Mouse (Mus musculus): ENCODE measurements around the gene Smim9. TPM values are rescaled to one million over a fixed set of nuclear protein-coding genes. Genes with fewer than 3 reads are reported as not detected.

Gene Smim9
- polyA plus RNA-seq, 1 experiment from 2014 or later: not detected

DNA sequence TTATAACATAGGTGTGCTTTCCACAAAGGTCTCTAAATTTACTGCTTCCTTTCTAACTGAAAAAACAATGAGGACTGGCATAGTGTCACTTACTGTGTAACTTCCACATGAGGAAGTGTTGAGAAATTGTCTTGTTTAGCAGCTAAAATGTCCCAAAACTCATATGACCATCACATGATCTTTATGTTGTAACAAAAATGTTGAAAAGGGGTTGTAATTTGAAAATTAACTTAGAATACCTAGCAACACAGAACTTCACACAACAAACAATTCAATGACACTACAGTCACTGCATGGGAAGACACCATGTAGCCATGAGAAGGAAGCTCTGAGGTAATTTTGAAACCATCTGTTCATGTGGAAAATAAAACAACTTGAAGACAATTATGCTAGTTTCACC lies 36.7 kb downstream of the Smim9 start:
- ATAC-seq (ENCODE audit: insufficient number of reproducible peaks, low FRiP score, low TSS enrichment, low read depth): no peak
- Histone ChIP-seq H3K4me1 (no peaks in the 10 kb centered on the region), H3K9ac (no peak overlapping the region), H3K9me3 (no peaks in the 10 kb centered on the region), H3K4me3 (no peak overlapping the region), H3K27me3 (no peaks in the 10 kb centered on the region), H3K36me3 (peaks cover 6% of the 10 kb centered on the region; the same call in 1 of the 2 replicates), H3K4me2 (no peak overlapping the region), H3K27ac (no peak overlapping the region)

DNA sequence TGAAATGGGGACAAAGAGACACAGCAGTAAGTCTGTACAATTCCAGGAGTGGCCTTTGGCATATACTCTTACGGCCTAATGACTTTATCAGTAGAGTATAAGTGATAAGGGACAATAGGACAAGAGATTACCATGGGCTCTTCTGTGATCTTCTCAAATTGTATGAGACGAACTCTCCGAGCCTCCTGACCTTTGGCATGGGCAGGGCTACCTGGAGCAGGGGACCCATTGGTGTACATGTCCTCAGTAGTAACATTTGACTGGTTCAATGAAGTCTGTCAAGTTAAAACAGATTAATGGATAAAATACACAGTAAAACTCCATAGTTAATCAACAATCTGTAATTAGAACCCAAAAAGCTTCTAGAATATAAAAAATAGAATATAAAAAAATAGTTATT lies 38.0 kb downstream of the Smim9 start:
- H3K36me3 ChIP-seq: peaks cover 8% of the 10 kb centered on the region; the same call in 1 of the 2 replicates
- no peaks in the 10 kb centered on the region for H3K9me3 ChIP-seq
- ATAC-seq (ENCODE audit: insufficient number of reproducible peaks, low FRiP score, low TSS enrichment, low read depth): no peak
- WGBS: 95% methylated on average over 3 of the region's 3 CpGs
- no peaks in the 10 kb centered on the region for H3K4me1 ChIP-seq
- no peak overlapping the region for H3K4me2 ChIP-seq
- H3K27me3 ChIP-seq: no peaks in the 10 kb centered on the region
- H3K27ac ChIP-seq: no peak overlapping the region
- H3K4me3 ChIP-seq: no peak overlapping the region
- H3K9ac ChIP-seq: no peak overlapping the region

DNA sequence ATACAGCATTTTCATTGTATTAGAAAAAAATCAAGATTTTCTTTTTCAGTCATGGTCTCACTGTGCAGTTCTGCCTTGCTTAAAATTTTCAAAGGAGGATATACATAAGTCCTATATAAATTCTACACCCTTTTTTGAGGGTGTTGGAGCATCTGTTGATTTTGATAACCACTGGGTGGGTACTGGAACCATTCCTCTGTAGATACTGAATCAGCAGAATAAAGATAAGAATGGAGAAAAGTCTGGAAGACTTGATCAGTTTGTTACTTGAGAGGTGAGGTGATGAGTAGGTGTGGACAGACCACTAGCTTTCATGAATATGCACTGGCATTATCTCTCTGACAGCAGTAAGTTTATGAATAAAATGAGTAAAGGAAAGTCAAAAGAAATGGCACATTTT lies 48.0 kb downstream of the Smim9 start:
- Histone ChIP-seq H3K9me3 (no peaks in the 10 kb centered on the region), H3K27ac (no peak overlapping the region), H3K9ac (no peak overlapping the region), H3K4me2 (no peak overlapping the region), H3K27me3 (no peaks in the 10 kb centered on the region), H3K4me1 (no peaks in the 10 kb centered on the region), H3K4me3 (no peak overlapping the region), H3K36me3 (peaks cover 16% of the 10 kb centered on the region)
- ATAC-seq (ENCODE audit: insufficient number of reproducible peaks, low FRiP score, low TSS enrichment, low read depth): no peak

DNA sequence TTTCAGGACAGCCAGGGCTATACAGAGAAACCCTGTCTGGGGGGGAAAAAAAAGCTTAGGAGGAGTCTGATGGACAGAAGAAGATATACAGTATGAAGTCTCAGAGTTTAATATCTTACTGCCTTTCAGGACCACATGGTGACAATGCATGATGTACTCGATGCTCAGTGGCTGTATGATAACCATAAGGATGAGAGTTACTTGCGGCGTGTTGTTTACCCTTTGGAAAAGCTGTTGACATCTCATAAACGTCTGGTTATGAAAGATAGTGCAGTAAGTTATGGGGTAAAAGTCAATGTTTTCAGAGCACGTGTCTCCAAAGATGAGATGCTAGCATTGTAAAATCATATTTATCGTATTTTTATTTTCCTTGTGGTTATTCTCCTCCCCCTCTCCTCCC lies 61.3 kb downstream of the Smim9 start:
- H3K9ac ChIP-seq: no peak overlapping the region
- H3K4me2 ChIP-seq: no peak overlapping the region
- no peak overlapping the region for H3K4me3 ChIP-seq
- H3K9me3 ChIP-seq: no peaks in the 10 kb centered on the region
- ATAC-seq (ENCODE audit: insufficient number of reproducible peaks, low FRiP score, low TSS enrichment, low read depth): no peak
- no peaks in the 10 kb centered on the region for H3K4me1 ChIP-seq
- 89% methylated on average over 6 of the region's 6 CpGs for WGBS
- H3K36me3 ChIP-seq: peaks cover 36% of the 10 kb centered on the region
- H3K27ac ChIP-seq: no peak overlapping the region
- H3K27me3 ChIP-seq: no peaks in the 10 kb centered on the region

DNA sequence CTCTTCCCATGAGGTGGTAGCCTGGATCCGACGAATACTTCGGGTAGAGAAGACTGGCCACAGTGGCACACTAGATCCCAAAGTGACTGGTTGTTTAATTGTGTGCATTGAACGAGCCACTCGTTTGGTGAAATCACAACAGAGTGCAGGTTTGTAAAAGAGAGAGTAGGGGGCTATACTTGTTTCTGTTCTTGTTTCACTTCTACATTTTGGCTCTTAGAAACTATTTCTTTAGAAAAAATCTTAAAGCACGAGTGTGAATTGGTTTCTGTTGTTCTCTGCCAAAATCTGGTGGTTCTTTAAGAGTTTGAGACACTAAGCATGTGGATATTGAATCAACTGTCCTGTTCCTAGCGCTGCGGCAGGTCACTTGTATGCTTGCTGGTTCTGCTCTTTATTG lies 64.8 kb downstream of the Smim9 start:
- H3K4me3 ChIP-seq: no peak overlapping the region
- no peak overlapping the region for H3K4me2 ChIP-seq
- no peak for ATAC-seq (ENCODE audit: insufficient number of reproducible peaks, low FRiP score, low TSS enrichment, low read depth)
- no peaks in the 10 kb centered on the region for H3K27me3 ChIP-seq
- H3K9me3 ChIP-seq: no peaks in the 10 kb centered on the region
- WGBS: 83% methylated on average over 8 of the region's 8 CpGs
- H3K36me3 ChIP-seq: 0 out of 2 replicates have a peak, but pooled peaks cover 14% of the 10 kb centered on the region
- H3K4me1 ChIP-seq: no peaks in the 10 kb centered on the region
- H3K9ac ChIP-seq: no peak overlapping the region
- H3K27ac ChIP-seq: no peak overlapping the region

DNA sequence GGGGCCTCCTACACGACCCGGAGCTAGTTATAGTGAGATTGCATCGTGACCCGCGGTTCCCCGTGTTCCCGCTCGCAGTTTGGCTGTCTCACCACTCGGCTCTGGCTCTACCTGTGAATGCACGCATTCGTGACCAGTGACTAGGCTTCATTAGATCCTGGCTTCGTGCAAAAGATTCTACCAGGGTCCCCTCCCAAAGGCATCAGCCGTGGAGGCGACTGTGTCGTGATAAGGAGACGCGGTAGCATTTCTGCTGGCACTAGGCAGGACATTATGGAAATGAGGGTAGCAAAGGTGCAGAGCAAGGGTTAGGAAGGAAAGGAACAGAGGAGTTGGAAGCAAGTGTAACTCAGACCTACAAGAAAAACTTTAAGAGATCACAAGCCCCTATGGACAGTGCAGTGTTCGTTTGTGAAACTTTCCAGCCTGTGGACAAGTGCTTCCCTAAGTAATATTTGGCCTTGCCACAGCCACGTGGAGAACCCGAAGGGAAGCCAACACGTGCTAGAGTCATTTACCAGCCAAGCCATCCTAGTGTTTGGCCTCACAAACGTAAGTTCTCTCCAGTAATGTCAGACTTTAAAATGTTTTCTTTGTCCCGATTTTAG lies 67.3 kb downstream of the Smim9 start:
- WGBS: 24% methylated on average over 23 of the region's 23 CpGs
- H3K9ac ChIP-seq: peak overlapping the region; percentile 58
- no peaks in the 10 kb centered on the region for H3K9me3 ChIP-seq
- peak overlapping the region; percentile 50 for H3K4me2 ChIP-seq
- peak overlapping the region; percentile 77 for H3K27ac ChIP-seq
- H3K4me1 ChIP-seq: no peaks in the 10 kb centered on the region
- H3K4me3 ChIP-seq: peak overlapping the region; percentile 54
- no peaks in the 10 kb centered on the region for H3K27me3 ChIP-seq
- ATAC-seq (ENCODE audit: insufficient number of reproducible peaks, low FRiP score, low TSS enrichment, low read depth): no peak
- 0 out of 2 replicates have a peak, but pooled peaks cover 4% of the 10 kb centered on the region for H3K36me3 ChIP-seq

Other genes starting within 250 kb of the Smim9 start
- gene Gab3, start 78.3 kb downstream of the Smim9 start, polyA plus RNA-seq (2015; fragmentation: Nextera tagmentation; extraction: Ambion mirVana): 3.5 and 3.7 TPM in 2 replicates
- 118 and 120 TPM in 2 replicates for gene Dkc1, start 67.9 kb downstream of the Smim9 start, polyA plus RNA-seq (2015; fragmentation: Nextera tagmentation; extraction: Ambion mirVana)
- gene Mpp1, start 32.8 kb downstream of the Smim9 start, polyA plus RNA-seq (2015; fragmentation: Nextera tagmentation; extraction: Ambion mirVana): 52.6 and 57.0 TPM in 2 replicates
- gene Fundc2, start 218.6 kb upstream of the Smim9 start, polyA plus RNA-seq (2015; fragmentation: Nextera tagmentation; extraction: Ambion mirVana): 50.6 and 58.1 TPM in 2 replicates
- gene F8, start 218.8 kb upstream of the Smim9 start, polyA plus RNA-seq (2015; fragmentation: Nextera tagmentation; extraction: Ambion mirVana): 1.00 and 1.4 TPM in 2 replicates

Measured in limb, embryonic 15.5 days (tissue).